Mouse (Mus musculus) heart, adult 2 months (tissue): ENCODE data around the gene Lrrc8d. TPM values are rescaled to one million over a fixed set of nuclear protein-coding genes. Genes with fewer than 3 reads are reported as not detected.
A peak's percentile ranks its signal among the peaks of the same experiment; 100 is the strongest.
"Not testable (repeated sequence)": the region's sequence is repeated elsewhere in the genome, so short reads cannot be mapped to it uniquely, and the experiment has no call there.

Experiments
- DNase-seq, 2 experiments: peaks; one replicate each; pipeline ENCODE4 v3.0.0; 2021
- H3K27ac ChIP-seq: fragments of 200-600 bp; 2 replicates; pipeline ENCODE4 v1.8.1; 2022
- H3K27me3 ChIP-seq: fragments of 200-500 bp; 2 replicates; pipeline ENCODE4 v1.6.1; 2012; ENCODE audit warnings: mild to moderate bottlenecking, low read length, inconsistent platforms, mixed read lengths; ENCODE audit not compliant: control insufficient read depth, insufficient read depth
- H3K36me3 ChIP-seq: fragments of 200-500 bp; 2 replicates; pipeline ENCODE4 v1.6.1; 2012; ENCODE audit warnings: low read length, inconsistent platforms; ENCODE audit not compliant: control insufficient read depth, insufficient read depth
- H3K4me1 ChIP-seq: fragments of 200-500 bp; 2 replicates; pipeline ENCODE4 v1.6.1; 2011; ENCODE audit warnings: low read length; ENCODE audit not compliant: control insufficient read depth, insufficient read depth
- H3K4me3 ChIP-seq: fragments of 200-600 bp; 2 replicates; pipeline ENCODE4 v1.8.1; 2022
- H3K79me2 ChIP-seq: fragments of 200-500 bp; replicated peaks from 2 replicates; pipeline ENCODE4 v1.6.1; 2012; ENCODE audit warnings: mild to moderate bottlenecking, inconsistent platforms, low read length, moderate library complexity, mixed read lengths; ENCODE audit not compliant: control insufficient read depth, insufficient read depth
- H3K9ac ChIP-seq: fragments of 200-500 bp; 2 replicates; pipeline ENCODE4 v1.6.1; 2012; ENCODE audit warnings: low read depth, mild to moderate bottlenecking, control low read depth, inconsistent platforms, low read length, mixed read lengths
- CTCF ChIP-seq: fragments of 200-600 bp; IDR thresholded peaks from 2 replicates; pipeline ENCODE4 v1.8.1; 2022; ENCODE audit warnings: antibody characterized with exemption, mild to moderate bottlenecking, moderate library complexity
- EP300 ChIP-seq: fragments of 200-500 bp; IDR thresholded peaks from 2 replicates; pipeline ENCODE4 v1.6.1; 2011; ENCODE audit warnings: low read depth, low read length, control low read depth; ENCODE audit not compliant: insufficient read depth
- POLR2A ChIP-seq: fragments of 200-500 bp; IDR thresholded peaks from 2 replicates; pipeline ENCODE4 v1.6.1; 2011; ENCODE audit warnings: mild to moderate bottlenecking, low read depth, low read length, control low read depth; ENCODE audit not compliant: insufficient read depth
- WGBS: fragments of 180-500 bp; shearing (Covaris S2); methylation state at CpG from one replicate; pipeline ENCODE4 v1.1.7; 2018; 5-methylcytosine and 5-hydroxymethylcytosine counted together
- intact Hi-C: fragments of 180-260 bp; cut with DNase I; formaldehyde crosslinking; loops from one replicate; pipeline ENCODE4 v1.15.1; 2025
- polyA plus RNA-seq: library from polyadenylated mRNA; depleted of rRNA; stranded (reverse); fragments of >200 nt; gene quantifications from 2 replicates; pipeline ENCODE4 v1.2.3, GENCODE M21; 2012
- total RNA-seq, 2 experiments: library from RNA; stranded (reverse); gene quantifications; 2 replicates each; pipeline ENCODE4 v1.2.3; 2021

The Lrrc8d gene
- total and polyA plus RNA-seq, 3 experiments: 4.3 to 8.8 (median 8.0) TPM

DNA sequence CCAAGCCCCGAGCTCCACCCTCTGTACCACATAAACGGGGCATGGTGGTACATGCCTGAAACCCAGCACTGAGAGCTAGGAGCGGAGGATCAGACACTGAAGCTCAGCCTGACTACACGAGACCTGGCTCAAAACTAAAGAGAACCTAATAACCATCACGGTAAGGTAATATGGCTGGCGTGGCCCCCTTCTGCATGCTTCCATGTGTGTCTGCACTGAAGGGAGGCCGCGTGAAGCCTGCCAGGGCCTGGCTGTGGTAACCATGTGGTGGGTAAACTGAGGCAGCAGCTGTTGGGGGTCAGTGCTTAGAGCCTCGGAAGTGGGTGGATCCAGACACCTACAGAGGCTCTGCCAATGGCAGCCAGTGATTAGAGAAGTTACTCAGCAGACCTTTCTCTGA is 153.5 kb downstream of the Lrrc8d start:
- WGBS: 89% methylated on average over 9 of the region's 9 CpGs
- Histone ChIP-seq H3K27me3 (no peaks in the 10 kb centered on the region; the same call in 1 of the 2 replicates), H3K27ac (no peak overlapping the region), H3K4me3 (no peak overlapping the region), H3K9ac (no peak overlapping the region), H3K79me2 (no peaks in the 10 kb centered on the region), H3K4me1 (peaks cover 4% of the 10 kb centered on the region), H3K36me3 (no peaks in the 10 kb centered on the region)
- DNase-seq: no peak
- TF ChIP-seq CTCF: no peak
- TF ChIP-seq EP300: no peak
- no peak for TF ChIP-seq POLR2A
- intact Hi-C loops: no loop called here

DNA sequence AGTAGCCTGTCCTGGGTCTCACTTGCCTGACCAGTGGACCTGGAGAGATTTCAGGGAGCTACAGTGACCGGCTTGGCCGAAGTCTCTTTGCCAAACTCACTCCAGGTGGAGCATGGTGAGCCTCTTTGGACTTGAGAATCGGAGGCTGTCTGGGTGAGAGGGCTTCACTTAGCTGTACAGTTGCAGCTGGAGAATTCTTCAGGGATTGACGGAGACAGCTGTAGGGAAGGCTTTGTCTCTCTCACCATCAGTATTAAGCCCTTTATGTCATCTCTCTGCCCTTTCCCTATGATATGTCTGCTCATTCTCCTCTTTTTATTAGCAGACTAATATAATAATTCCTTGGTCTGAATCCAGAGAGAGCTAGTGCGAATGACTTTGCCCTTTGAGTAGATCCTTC is 157.7 kb downstream of the Lrrc8d start:
- intact Hi-C loops: no loop called here
- no peak for TF ChIP-seq POLR2A
- TF ChIP-seq CTCF: no peak
- no peak for TF ChIP-seq EP300
- Histone ChIP-seq H3K9ac (no peak overlapping the region), H3K4me1 (peaks cover 3% of the 10 kb centered on the region), H3K36me3 (no peaks in the 10 kb centered on the region), H3K79me2 (no peaks in the 10 kb centered on the region), H3K27ac (no peak overlapping the region), H3K27me3 (no peaks in the 10 kb centered on the region; the same call in 1 of the 2 replicates), H3K4me3 (no peak overlapping the region)
- no peak for DNase-seq
- 86% methylated on average over 5 of the region's 5 CpGs for WGBS

DNA sequence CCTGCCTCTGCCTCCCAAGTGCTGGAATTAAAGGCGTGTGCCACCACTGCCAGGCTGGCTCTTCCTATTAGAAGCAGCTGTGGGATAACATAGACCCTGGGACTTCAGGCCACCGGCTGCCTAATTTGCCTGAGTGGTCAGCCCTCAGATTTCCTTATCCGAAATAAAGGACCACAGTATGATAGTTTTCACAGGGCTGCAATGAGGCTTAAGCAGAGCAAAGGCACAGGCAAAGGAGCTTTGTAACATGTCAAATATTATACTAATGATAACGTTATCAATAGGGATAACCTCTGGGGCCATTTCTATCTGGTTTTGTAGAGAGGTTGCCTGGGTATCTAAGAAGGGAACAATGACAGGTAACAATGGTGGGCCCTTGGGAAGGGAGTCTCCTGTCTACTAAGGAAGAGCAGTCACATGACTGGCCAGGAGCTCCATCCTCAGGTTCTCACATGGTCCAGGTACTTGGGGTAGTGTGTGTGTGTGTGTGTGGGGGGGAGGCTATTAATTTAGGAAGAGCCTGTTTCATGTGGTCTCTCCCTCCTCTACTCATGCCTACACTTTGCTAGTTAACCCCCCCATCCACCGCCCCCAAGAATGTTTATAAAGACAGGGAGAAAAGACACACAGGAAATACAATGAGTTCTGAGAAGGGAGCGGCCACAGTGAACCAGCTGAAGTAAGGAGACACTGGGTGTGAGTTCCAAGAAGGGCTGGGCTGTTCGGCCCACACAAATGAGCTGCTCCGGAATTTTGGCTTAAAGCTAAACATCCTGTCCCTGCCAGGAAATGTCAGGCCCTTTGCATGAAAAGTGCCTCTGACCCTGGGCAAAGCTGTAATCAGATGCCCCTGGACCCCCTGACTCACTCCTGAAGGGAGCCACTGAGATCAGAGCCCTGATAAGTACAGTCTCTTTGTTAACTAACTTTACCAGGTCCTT is 159.3 kb downstream of the Lrrc8d start:
- no peaks in the 10 kb centered on the region for H3K27me3 ChIP-seq
- 58% methylated on average over 8 of the region's 8 CpGs for WGBS
- no peak overlapping the region for H3K4me3 ChIP-seq
- no peaks in the 10 kb centered on the region for H3K79me2 ChIP-seq
- intact Hi-C loops: no loop called here
- TF ChIP-seq CTCF: no peak
- 0 out of 2 replicates have a peak, but pooled peaks have one; percentile 34 for TF ChIP-seq EP300
- no peaks in the 10 kb centered on the region for H3K36me3 ChIP-seq
- peaks cover 3% of the 10 kb centered on the region for H3K4me1 ChIP-seq
- DNase-seq: peak in 1 of 2 experiments; percentile 45
- peak overlapping the region; percentile 55 for H3K27ac ChIP-seq
- H3K9ac ChIP-seq: no peak overlapping the region

DNA sequence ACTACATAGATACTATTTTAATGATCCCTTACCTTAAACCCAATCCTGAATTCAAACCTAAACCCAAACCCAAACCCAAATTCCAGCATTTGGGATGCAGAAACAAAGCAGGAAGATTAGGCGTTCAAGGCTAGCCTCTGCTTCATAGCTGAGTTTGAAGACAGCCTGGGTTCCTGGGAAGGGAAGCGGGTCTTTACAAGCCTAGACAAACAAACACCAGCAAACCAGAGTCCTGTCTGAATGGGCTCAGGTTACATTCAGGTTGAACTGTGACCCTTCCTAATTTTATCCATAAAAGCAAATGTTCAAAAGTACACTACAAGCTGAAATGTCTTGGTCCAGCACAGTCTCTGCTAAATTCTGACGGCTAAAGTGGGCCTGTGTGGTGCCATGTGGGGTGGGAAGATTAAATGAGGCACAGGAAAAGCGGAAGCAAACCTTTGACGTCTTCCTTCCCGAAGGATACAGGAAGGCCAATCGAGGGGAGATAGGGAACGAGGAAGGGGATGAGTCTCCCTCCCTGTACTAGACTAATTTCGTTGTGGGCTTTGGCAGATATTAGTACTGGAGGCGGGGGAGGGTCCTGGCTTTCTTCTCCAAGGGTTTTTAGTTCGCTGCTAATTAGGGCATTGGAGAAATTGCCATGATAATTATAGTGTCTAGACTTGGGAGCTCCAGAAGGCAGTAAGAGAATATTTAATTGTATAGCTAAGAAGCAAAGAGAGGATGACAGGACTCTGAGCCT is 160.1 kb downstream of the Lrrc8d start:
- H3K27ac ChIP-seq: peak overlapping the region; percentile 55
- no peaks in the 10 kb centered on the region for H3K36me3 ChIP-seq
- H3K79me2 ChIP-seq: no peaks in the 10 kb centered on the region
- TF ChIP-seq POLR2A (no peak), EP300 (no peak), CTCF (no peak)
- H3K27me3 ChIP-seq: no peaks in the 10 kb centered on the region
- WGBS: 55% methylated on average over 11 of the region's 11 CpGs
- H3K4me1 ChIP-seq: peaks cover 3% of the 10 kb centered on the region
- H3K4me3 ChIP-seq: no peak overlapping the region
- no peak overlapping the region for H3K9ac ChIP-seq
- DNase-seq: no peak
- intact Hi-C loops: no loop called here

DNA sequence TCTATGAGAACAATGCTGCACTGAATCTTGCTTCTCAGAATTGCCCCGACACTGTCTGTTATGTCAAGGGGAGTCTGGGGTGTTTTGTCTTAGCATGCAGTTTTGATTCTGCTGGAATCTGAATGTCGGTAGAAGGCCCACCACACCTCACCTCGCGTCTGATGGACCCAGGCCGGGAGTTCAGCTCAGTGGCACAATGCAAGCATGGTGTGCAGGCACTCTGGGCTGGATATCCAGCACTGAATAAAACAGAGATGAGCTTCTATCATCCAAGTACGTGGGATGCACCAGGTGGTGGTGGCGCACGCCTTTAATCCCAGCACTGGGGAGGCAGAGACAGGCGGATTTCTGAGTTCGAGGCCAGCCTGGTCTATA is 160.7 kb downstream of the Lrrc8d start:
- no peak overlapping the region for H3K27ac ChIP-seq
- H3K4me3 ChIP-seq: no peak overlapping the region
- DNase-seq: no peak
- peaks cover 3% of the 10 kb centered on the region for H3K4me1 ChIP-seq
- H3K79me2 ChIP-seq: no peaks in the 10 kb centered on the region
- H3K27me3 ChIP-seq: no peaks in the 10 kb centered on the region
- intact Hi-C loops: no loop called here
- H3K36me3 ChIP-seq: no peaks in the 10 kb centered on the region
- no peak overlapping the region for H3K9ac ChIP-seq
- WGBS: 89% methylated on average over 10 of the region's 10 CpGs
- TF ChIP-seq EP300: no peak
- TF ChIP-seq CTCF: no peak
- TF ChIP-seq POLR2A: no peak

DNA sequence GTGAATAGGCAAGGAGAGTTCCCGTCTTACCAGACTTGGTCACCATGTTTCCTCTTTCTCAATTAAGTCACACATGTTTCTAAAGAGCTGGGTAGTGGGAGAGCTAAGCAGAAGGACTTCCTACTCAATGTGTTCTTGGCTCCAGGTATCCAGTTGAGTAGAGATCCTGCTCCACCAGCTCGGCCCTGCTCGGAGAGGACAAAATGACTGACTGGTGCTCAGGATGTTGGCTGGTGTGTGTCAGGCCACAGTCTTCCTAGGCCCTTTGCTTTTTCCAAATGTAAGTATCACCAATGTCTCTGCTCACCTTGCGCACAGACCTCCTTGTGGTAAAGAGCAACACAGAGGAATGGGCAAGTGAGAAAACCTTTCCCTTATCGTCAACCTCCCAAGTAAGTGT is 161.8 kb downstream of the Lrrc8d start:
- DNase-seq: no peak
- no peaks in the 10 kb centered on the region for H3K36me3 ChIP-seq
- no peaks in the 10 kb centered on the region for H3K79me2 ChIP-seq
- no peaks in the 10 kb centered on the region for H3K27me3 ChIP-seq
- H3K4me1 ChIP-seq: peaks cover 3% of the 10 kb centered on the region
- no peak overlapping the region for H3K9ac ChIP-seq
- no peak overlapping the region for H3K27ac ChIP-seq
- intact Hi-C loops: no loop called here
- no peak overlapping the region for H3K4me3 ChIP-seq
- WGBS: 95% methylated on average over 5 of the region's 5 CpGs
- TF ChIP-seq CTCF (no peak), EP300 (no peak), POLR2A (no peak)

DNA sequence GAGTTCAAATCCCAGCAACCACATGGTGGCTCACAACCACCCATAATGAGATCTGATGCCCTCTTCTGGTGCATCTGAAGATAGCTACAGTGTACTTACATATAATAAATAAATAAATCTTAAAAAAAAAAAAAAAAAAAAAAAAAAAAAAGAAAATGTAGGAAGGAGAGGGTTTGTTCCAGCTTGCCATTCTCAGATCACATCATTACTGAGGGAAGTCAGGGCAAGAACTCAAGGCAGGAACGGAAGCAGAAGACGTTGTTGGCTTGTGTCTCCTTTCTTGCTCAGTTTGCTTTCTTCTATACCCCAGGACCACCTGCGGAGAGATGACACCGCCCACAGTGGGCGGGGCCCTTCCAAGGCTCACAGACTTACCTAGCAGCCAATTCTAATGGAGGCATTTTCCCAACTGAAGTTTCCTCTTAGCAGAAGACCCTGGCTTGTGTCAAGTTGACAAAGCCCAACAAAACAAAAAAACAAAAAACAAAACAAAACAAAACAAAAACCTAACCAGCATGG is 165.4 kb downstream of the Lrrc8d start:
- H3K4me1 ChIP-seq, H3K79me2 ChIP-seq, H3K27ac ChIP-seq, H3K36me3 ChIP-seq, H3K27me3 ChIP-seq, H3K4me3 ChIP-seq, DNase-seq, H3K9ac ChIP-seq: not testable (repeated sequence)
- intact Hi-C loops: loop anchor here (5.0 kb wide), 1 partner anchor 43 kb away; no protein-coding TSS in a partner anchor
- 68% methylated on average over 5 of the region's 5 CpGs for WGBS
